Mouse (Mus musculus): ENCODE results near the gene Sdhd. TPM values are rescaled to one million over a fixed set of nuclear protein-coding genes. Genes with fewer than 3 reads are reported as not detected.

The Sdhd gene
- total RNA-seq, 2 experiments from 2014 or later: 709 to 741 TPM

Other genes with a start within 250 kb of the Sdhd start
- 1 to 10 TPM; 1.6 to 2.2 TPM for gene Plet1, start 109.3 kb downstream of the Sdhd start, total RNA-seq (2021)
- 10 to 100 TPM; 29.0 to 29.5 TPM for gene Pts, start 75.1 kb downstream of the Sdhd start, total RNA-seq (2021)
- 1 to 10 TPM; 1.3 to 1.4 TPM for gene Il18, start 49.0 kb downstream of the Sdhd start, total RNA-seq (2021)
- under 1 TPM; 0.31 to 0.36 TPM for gene Bco2, start 48.6 kb downstream of the Sdhd start, total RNA-seq (2021)
- not detected for gene Tex12, start 42.5 kb downstream of the Sdhd start, total RNA-seq (2021)
- 100 to 1,000 TPM; 271 to 273 TPM for gene Timm8b, start 98 bp upstream of the Sdhd start, total RNA-seq (2021)
- under 1 TPM; 0.39 to 0.52 TPM for gene Pih1d2, start 13.5 kb upstream of the Sdhd start, total RNA-seq (2021)
- gene Nkapd1, start 13.7 kb upstream of the Sdhd start, total RNA-seq (2021): 10 to 100 TPM; 13.8 to 14.7 TPM
- 100 to 1,000 TPM; 436 to 450 TPM for gene Dlat, start 56.0 kb upstream of the Sdhd start, total RNA-seq (2021)
- 1 to 10 TPM; 2.5 to 5.3 TPM for gene Dixdc1, start 135.7 kb upstream of the Sdhd start, total RNA-seq (2021)
- gene 2310030G06Rik, start 142.7 kb upstream of the Sdhd start, total RNA-seq (2021): 1 to 10 TPM; 1.9 to 2.4 TPM
- gene Cryab, start 147.5 kb upstream of the Sdhd start, total RNA-seq (2021): 1,000 to 10,000 TPM; 2,218 to 2,599 TPM
- gene Hspb2, start 148.5 kb upstream of the Sdhd start, total RNA-seq (2021): 100 to 1,000 TPM; 141 to 154 TPM
- gene Fdxacb1, start 164.4 kb upstream of the Sdhd start, total RNA-seq (2021): 1 to 10 TPM; 5.1 to 5.2 TPM
- gene Alg9, start 171.2 kb upstream of the Sdhd start, total RNA-seq (2021): 10 to 100 TPM in 1 of 2 experiments, 1 to 10 TPM in 1; 9.9 to 11.6 TPM
- 10 to 100 TPM in 1 of 2 experiments, 1 to 10 TPM in 1; 8.9 to 10.3 TPM for gene 1110032A03Rik, start 171.7 kb upstream of the Sdhd start, total RNA-seq (2021)
- gene Ppp2r1b, start 241.5 kb upstream of the Sdhd start, total RNA-seq (2021): 10 to 100 TPM; 10.2 to 10.5 TPM